Mouse (Mus musculus) embryonic stem cell, embryonic (primary cell): ENCODE results near the gene Mast3.

ENCODE experiments used
- CTCF ChIA-PET, 4 experiments: fragments of 300-600 bp in 2 of 4; fragments of 350-600 bp in 2 of 4; sonication (Branson Sonifier 250); formaldehyde crosslinking; loops; one replicate each; lab custom pipeline; 2022; ENCODE audit warnings: inconsistent platforms in 2 of 4; lab: Charles Lee
- POLR2A ChIA-PET, 4 experiments: fragments of 300-600 bp in 2 of 4; fragments of 350-600 bp in 2 of 4; sonication (Branson Sonifier 250); formaldehyde crosslinking; loops; one replicate each; lab custom pipeline; 2022; ENCODE audit warnings: antibody characterized with exemption in 4 of 4, inconsistent platforms in 1 of 4; lab: Charles Lee

Mast3 gene

GRCm38 (mm10) chr8:70823802-70824201, 18.9 kb upstream of the Mast3 start:
- POLR2A ChIA-PET, result interaction anchor here (0.6 to 15.6 kb wide), 12 partner anchors 10 to 70 kb away, joined by 3 to 391 read pairs (median 22); partner anchors contain the start of genes Arrdc2 (in 3 of the 4), Mpv17l2 (in 1 of the 4) and Rab3a (in 1 of the 4)
- CTCF ChIA-PET, result interaction anchor here in 1 of 4 experiments (1.1 to 4.0 kb wide), 3 partner anchors 16 to 105 kb away, joined by 4 to 17 read pairs (median 5); partner anchors contain the start of genes Arrdc2 and Gm3336

GRCm38 (mm10) chr8:70822594-70822993, 17.7 kb upstream of the Mast3 start:
- POLR2A ChIA-PET, result interaction anchor here (0.8 to 15.6 kb wide), 24 partner anchors 12 to 295 kb away, joined by 3 to 391 read pairs (median 7); partner anchors contain the start of genes Arrdc2 (in 3 of the 4), Fkbp8 (in 1 of the 4), Kxd1 (in 1 of the 4) and Mast3 (in 1 of the 4)
- CTCF ChIA-PET, result interaction anchor here in 2 of 4 experiments (1.0 to 4.1 kb wide), 14 partner anchors 17 to 211 kb away, joined by 3 to 64 read pairs (median 4); partner anchors contain the start of genes Arrdc2 (in 2 of the 2), Gm3336 (in 2 of the 2), Map1s (in 1 of the 2) and Pde4c (in 1 of the 2)

DNA sequence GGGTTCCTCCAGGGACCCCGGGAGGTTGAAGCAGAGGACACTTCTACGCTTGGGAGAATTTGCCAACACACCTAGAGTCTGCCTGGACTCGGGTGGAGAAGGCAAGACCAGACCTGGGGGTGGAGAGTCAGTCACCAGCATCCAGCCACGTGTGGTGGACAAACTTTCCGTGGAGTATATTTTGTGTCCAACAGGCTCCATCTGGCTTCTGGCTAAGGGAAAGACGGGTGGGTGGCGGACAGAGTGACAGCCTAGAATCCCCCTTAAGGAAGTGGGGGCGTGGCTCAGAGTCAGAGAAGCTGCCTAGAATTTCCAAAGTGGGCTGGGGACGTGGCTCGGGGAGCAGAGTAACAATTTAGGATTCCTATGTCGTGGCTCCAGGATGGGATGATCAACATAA, 17.1 kb upstream of the Mast3 start:
- ChIA-PET CTCF (interaction anchor here (0.7 to 4.1 kb wide), 34 partner anchors 12 to 549 kb away, joined by 3 to 64 read pairs (median 4); partner anchors contain the start of genes Arrdc2 (in 3 of the 4), Gm3336 (in 2 of the 4), Mast3 (in 2 of the 4) and Map1s (in 1 of the 4)), POLR2A (interaction anchor here (0.6 to 15.6 kb wide), 42 partner anchors 12 to 450 kb away, joined by 3 to 391 read pairs (median 5); partner anchors contain the start of genes Arrdc2 (in 4 of the 4), Rpl18a (in 3 of the 4), Jund (in 2 of the 4) and Lsm4 (in 2 of the 4))

- POLR2A ChIA-PET, result interaction anchor here (0.5 to 15.6 kb wide), 45 partner anchors 12 to 591 kb away, joined by 3 to 391 read pairs (median 5); partner anchors contain the start of genes Arrdc2 (in 4 of the 4), Rpl18a (in 3 of the 4), Jund (in 2 of the 4) and Lsm4 (in 2 of the 4)
- CTCF ChIA-PET, result interaction anchor here (0.6 to 4.1 kb wide), 41 partner anchors 12 to 591 kb away, joined by 3 to 64 read pairs (median 4); partner anchors contain the start of genes Arrdc2 (in 3 of the 4), Gm3336 (in 2 of the 4), Mast3 (in 2 of the 4) and Lsm4 (in 1 of the 4)
Measured at GRCm38 (mm10) chr8:70821399-70821962, 16.6 kb upstream of the Mast3 start.

- POLR2A ChIA-PET, result interaction anchor here (0.5 to 15.6 kb wide), 93 partner anchors 8 to 849 kb away, joined by 3 to 391 read pairs (median 4); partner anchors contain the start of genes Arrdc2 (in 4 of the 4), Jund (in 3 of the 4), Mast3 (in 3 of the 4) and Rpl18a (in 3 of the 4)
Measured at GRCm38 (mm10) chr8:70820101-70820935, 15.5 kb upstream of the Mast3 start.

GRCm38 (mm10) chr8:70816679-70817078, 11.8 kb upstream of the Mast3 start:
- POLR2A ChIA-PET, result interaction anchor here in 3 of 4 experiments (0.9 to 15.6 kb wide), 15 partner anchors 9 to 118 kb away, joined by 3 to 391 read pairs (median 4); partner anchors contain the start of genes Arrdc2 (in 2 of the 3), Mast3 (in 2 of the 3), Il12rb1 (in 1 of the 3) and Jund (in 1 of the 3)
- CTCF ChIA-PET, result interaction anchor here in 2 of 4 experiments (1.2 to 1.5 kb wide), 2 partner anchors 28 to 54 kb away, joined by 3 to 4 read pairs; no protein-coding TSS in a partner anchor

More at GRCm38 (mm10) chr8:70820101-70820935, 15.5 kb upstream of the Mast3 start:
- CTCF ChIA-PET, result interaction anchor here (0.5 to 4.1 kb wide), 44 partner anchors 14 to 750 kb away, joined by 3 to 64 read pairs (median 4); partner anchors contain the start of genes Arrdc2 (in 2 of the 4), Gm3336 (in 1 of the 4), Lsm4 (in 1 of the 4) and Mast3 (in 1 of the 4)

GRCm38 (mm10) chr8:70812885-70813284, 8.0 kb upstream of the Mast3 start:
- POLR2A ChIA-PET, result interaction anchor here in 2 of 4 experiments (0.8 to 1.2 kb wide), 2 partner anchors 16 to 114 kb away, joined by 3 read pairs; partner anchors contain the start of gene Jund (in 1 of the 2)
- CTCF ChIA-PET, result no interaction called here

DNA sequence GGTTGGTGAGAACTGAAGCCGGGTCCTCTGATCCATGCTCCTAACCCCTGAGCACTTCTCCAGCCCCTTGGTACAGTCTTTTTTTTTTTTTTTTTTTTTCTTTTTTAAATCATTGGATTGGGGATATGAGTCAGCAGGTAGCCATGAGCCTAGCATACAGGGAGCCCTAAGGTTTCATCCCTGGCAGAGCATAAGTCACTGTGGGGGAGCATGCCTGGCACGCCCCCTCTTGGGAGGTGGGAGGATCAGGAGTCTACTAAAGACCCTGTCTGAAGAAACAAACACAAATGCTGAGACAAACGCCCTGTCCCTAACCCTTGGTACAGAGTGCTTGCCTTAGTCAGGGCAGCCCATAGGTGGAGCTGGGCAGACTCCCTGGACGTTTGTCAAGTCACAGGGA, 7.2 kb upstream of the Mast3 start:
- ChIA-PET CTCF (no interaction called here), POLR2A (no interaction called here)

DNA sequence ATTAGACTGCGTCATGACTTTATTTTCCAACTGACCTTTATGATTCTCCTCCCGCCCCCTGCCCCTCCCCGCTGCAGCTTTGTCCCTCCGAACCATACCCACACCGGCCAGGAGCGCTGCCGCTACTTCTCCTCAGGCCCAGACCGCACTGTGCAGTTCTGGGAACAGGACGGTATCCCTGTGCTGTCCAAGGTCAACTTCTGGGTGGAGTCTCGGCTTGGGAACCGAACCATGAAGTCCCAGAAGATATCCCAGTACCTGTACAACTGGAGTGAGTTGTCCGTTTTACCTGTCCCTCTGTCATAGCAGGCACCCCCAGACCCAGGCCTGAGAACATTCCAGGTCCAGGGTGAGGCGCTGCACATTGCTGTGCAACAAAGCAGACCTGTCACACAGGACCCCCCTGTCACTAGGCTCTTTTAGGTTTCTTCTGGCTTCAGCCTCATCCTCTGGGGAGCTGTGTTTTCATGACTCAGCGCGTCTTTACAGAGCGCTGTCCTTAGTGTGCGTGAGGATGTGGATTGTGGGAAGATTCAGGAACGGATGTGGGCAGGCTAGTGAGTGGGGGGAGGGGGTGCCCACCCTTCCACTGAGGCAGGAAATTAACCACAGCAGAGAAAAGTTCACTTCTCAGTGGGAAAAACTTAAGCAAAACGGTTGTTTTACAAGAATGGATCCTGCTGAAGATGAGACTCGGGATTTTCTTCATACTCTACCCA, 6.3 kb upstream of the Mast3 start:
- ChIA-PET CTCF (interaction anchor here in 2 of 4 experiments (1.0 to 1.4 kb wide), 2 partner anchors 34 kb away, joined by 3 to 4 read pairs; no protein-coding TSS in a partner anchor), POLR2A (interaction anchor here in 3 of 4 experiments (0.5 to 3.4 kb wide), 9 partner anchors 9 to 34 kb away, joined by 3 to 14 read pairs (median 7); partner anchors contain the start of genes Arrdc2 (in 2 of the 3) and Pik3r2 (in 2 of the 3))

- ChIA-PET CTCF (interaction anchor here in 2 of 4 experiments (0.8 kb wide), 2 partner anchors 12 to 30 kb away, joined by 3 read pairs; partner anchors contain the start of gene Arrdc2 (in 1 of the 2)), POLR2A (interaction anchor here in 3 of 4 experiments (0.5 to 3.4 kb wide), 11 partner anchors 11 to 424 kb away, joined by 3 to 14 read pairs (median 4); partner anchors contain the start of genes Arrdc2 (in 1 of the 3) and Mpv17l2 (in 1 of the 3))
Measured at GRCm38 (mm10) chr8:70808955-70809701, 4.3 kb upstream of the Mast3 start.

DNA sequence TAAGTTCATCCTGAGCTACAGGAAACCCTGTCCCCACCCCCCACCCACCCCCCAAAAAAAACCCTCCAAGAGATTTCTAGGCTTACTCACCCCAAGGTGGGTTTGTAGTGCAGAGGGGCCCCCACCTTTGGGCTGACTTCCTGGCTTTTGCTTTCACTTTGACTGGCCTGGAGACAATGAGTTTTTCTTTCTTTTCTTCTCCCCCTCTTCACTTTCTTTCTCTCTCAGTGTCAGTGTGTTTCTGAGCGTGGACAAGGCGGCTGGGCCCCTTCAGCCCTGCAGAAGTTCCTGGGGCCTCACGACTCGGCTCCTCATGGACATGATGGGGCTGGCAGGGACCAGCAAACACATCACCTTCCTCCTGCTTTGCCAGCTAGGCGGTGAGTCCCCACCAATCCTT, 3.4 kb upstream of the Mast3 start, which contains the start of gene Il12rb1:
Gene Il12rb1, plus strand, starts transcription at position 211 of the 400 bp plus-strand sequence.
- POLR2A ChIA-PET, result interaction anchor here in 3 of 4 experiments (0.5 to 3.4 kb wide), 9 partner anchors 8 to 423 kb away, joined by 3 to 14 read pairs (median 3); partner anchors contain the start of genes Arrdc2 (in 1 of the 3) and Mpv17l2 (in 1 of the 3)
- CTCF ChIA-PET, result no interaction called here

- CTCF ChIA-PET, result no interaction called here
- POLR2A ChIA-PET, result interaction anchor here in 2 of 4 experiments (0.9 to 5.3 kb wide), 6 partner anchors 9 to 32 kb away, joined by 3 to 73 read pairs (median 4); partner anchors contain the start of gene Arrdc2 (in 1 of the 2)
Measured at GRCm38 (mm10) chr8:70807304-70807703, 2.5 kb upstream of the Mast3 start.

- ChIA-PET POLR2A (interaction anchor here in 2 of 4 experiments (0.9 to 5.3 kb wide), 10 partner anchors 8 to 108 kb away, joined by 3 to 73 read pairs (median 8); partner anchors contain the start of genes Arrdc2 (in 1 of the 2), Jund (in 1 of the 2) and Rpl18a (in 1 of the 2)), CTCF (no interaction called here)
Measured at GRCm38 (mm10) chr8:70806541-70806940, 1.7 kb upstream of the Mast3 start.

DNA sequence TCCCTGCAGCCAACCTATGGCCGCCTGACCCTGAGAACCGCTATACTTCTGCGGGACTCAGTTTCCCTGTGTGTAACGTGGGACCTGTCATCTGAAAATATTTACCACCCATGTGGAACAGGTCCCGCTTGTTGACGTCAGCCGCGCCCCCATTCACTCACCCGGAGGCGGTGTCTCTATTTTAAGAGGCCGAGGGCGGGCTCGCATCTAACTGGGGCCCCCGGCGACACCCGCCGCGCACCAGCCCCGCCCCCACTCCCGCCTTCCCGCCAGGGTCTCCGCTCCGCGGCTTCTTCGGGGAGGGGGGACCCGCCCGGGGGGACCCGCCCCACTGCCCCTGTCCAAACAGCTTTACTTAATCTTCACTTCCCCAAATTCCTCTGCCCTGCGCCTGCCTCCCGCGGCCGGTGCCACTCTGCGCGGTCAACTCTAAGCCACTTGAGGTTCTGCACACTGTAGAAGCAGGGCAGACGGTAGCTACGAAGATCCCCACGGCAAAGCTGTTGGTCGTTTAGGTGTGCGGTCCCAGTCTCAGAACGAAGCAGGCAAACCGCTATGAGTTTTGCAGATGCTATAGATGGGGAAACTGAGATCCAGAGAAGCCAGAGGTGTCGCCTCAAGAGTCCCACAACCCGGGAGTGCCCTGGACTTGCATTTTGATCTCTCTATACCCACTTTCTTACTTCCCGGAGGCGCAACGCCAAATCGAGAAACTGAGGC, 933 bp downstream of the Mast3 start:
- POLR2A ChIA-PET, result interaction anchor here (0.5 to 5.3 kb wide), 48 partner anchors 11 to 453 kb away, joined by 3 to 73 read pairs (median 4); partner anchors contain the start of genes Arrdc2 (in 4 of the 4), Jund (in 4 of the 4), Lsm4 (in 2 of the 4) and Mpv17l2 (in 1 of the 4)
- CTCF ChIA-PET, result interaction anchor here in 3 of 4 experiments (0.5 to 2.6 kb wide), 12 partner anchors 16 to 1287 kb away, joined by 3 to 14 read pairs (median 4); partner anchors contain the start of gene Gm3336 (in 1 of the 3)
